Mouse (Mus musculus): ENCODE results near the gene Prr23a1. TPM values are rescaled to one million over a fixed set of nuclear protein-coding genes. Genes with fewer than 3 reads are reported as not detected.
"Not testable (repeated sequence)": the region's sequence is repeated elsewhere in the genome, so short reads cannot be mapped to it uniquely, and the experiment has no call there.

Prr23a1 gene
- not detected for polyA plus RNA-seq (2012; fragmentation: generic; extraction: Trizol)
- long read RNA-seq, experiment 1 = 0 reads
- long read RNA-seq, experiment 2 = 0 reads

GRCm38 (mm10) chr9:98842117-98842516, at the start of gene Prr23a1:
Gene Prr23a1 (plus strand): TSS chr9:98842503.
- H3K36me3 ChIP-seq (ENCODE audit: control insufficient read depth, insufficient read depth) = no peaks in the 10 kb centered on the region
- H3K4me3 ChIP-seq (ENCODE audit: insufficient read depth, poor library complexity, severe bottlenecking) = no peak within 1 kb of the TSS
- H3K79me3 ChIP-seq (ENCODE audit: low read depth) = no peaks in the 10 kb centered on the region
- TF ChIP-seq MYOG (IDR thresholded peaks at IDR 0.05; ENCODE audit: control insufficient read depth, extremely low read depth, insufficient read length) = no peak
- TF ChIP-seq CTCF (IDR thresholded peaks at IDR 0.05; ENCODE audit: control insufficient read depth, insufficient read depth, insufficient read length) = no peak
- TF ChIP-seq USF1 (IDR thresholded peaks at IDR 0.05; ENCODE audit: low read depth) = no peak
- TF ChIP-seq FOSL1 (IDR thresholded peaks at IDR 0.05; ENCODE audit: insufficient read depth, low read length, poor library complexity, severe bottlenecking) = no peak
- no peak for TF ChIP-seq MYOD1 (IDR thresholded peaks at IDR 0.05; ENCODE audit: control insufficient read depth, insufficient read length, low read depth)
- no peak for TF ChIP-seq MAX (IDR thresholded peaks at IDR 0.05)
- TF ChIP-seq CEBPB (IDR thresholded peaks at IDR 0.05; ENCODE audit: low read depth) = no peak
- no peaks in the 10 kb centered on the region for H3K27me3 ChIP-seq (ENCODE audit: control insufficient read depth, insufficient read depth, insufficient read length)
- no peak within 1 kb of the TSS for H3ac ChIP-seq (ENCODE audit: control insufficient read depth, insufficient read length, low read depth)
- no peaks in the 10 kb centered on the region for H3K79me2 ChIP-seq (ENCODE audit: control insufficient read depth, insufficient read depth)

- H3K79me3 ChIP-seq (ENCODE audit: low read depth) = no peaks in the 10 kb centered on the region
- H3K36me3 ChIP-seq (ENCODE audit: control insufficient read depth, insufficient read depth) = no peaks in the 10 kb centered on the region
- no peak overlapping the region for H3K4me3 ChIP-seq (ENCODE audit: insufficient read depth, poor library complexity, severe bottlenecking)
- H3ac ChIP-seq (ENCODE audit: control insufficient read depth, insufficient read length, low read depth) = no peak overlapping the region
- H3K27me3 ChIP-seq (ENCODE audit: control insufficient read depth, insufficient read depth, insufficient read length) = no peaks in the 10 kb centered on the region
- no peaks in the 10 kb centered on the region for H3K79me2 ChIP-seq (ENCODE audit: control insufficient read depth, insufficient read depth)
- TF ChIP-seq MYOG (IDR thresholded peaks at IDR 0.05; ENCODE audit: control insufficient read depth, extremely low read depth, insufficient read length) = no peak
- no peak for TF ChIP-seq MYOD1 (IDR thresholded peaks at IDR 0.05; ENCODE audit: control insufficient read depth, insufficient read length, low read depth)
- no peak for TF ChIP-seq USF1 (IDR thresholded peaks at IDR 0.05; ENCODE audit: low read depth)
- TF ChIP-seq MAX (IDR thresholded peaks at IDR 0.05) = no peak
- no peak for TF ChIP-seq CTCF (IDR thresholded peaks at IDR 0.05; ENCODE audit: control insufficient read depth, insufficient read depth, insufficient read length)
- no peak for TF ChIP-seq CEBPB (IDR thresholded peaks at IDR 0.05; ENCODE audit: low read depth)
- no peak for TF ChIP-seq FOSL1 (IDR thresholded peaks at IDR 0.05; ENCODE audit: insufficient read depth, low read length, poor library complexity, severe bottlenecking)
Observed at GRCm38 (mm10) chr9:98799021-98799420, 43.3 kb upstream of the Prr23a1 start.

- H3ac ChIP-seq (ENCODE audit: control insufficient read depth, insufficient read length, low read depth) = no peak overlapping the region
- H3K4me3 ChIP-seq (ENCODE audit: insufficient read depth, poor library complexity, severe bottlenecking) = no peak overlapping the region
- no peaks in the 10 kb centered on the region for H3K27me3 ChIP-seq (ENCODE audit: control insufficient read depth, insufficient read depth, insufficient read length)
- no peaks in the 10 kb centered on the region for H3K79me3 ChIP-seq (ENCODE audit: low read depth)
- H3K36me3 ChIP-seq (ENCODE audit: control insufficient read depth, insufficient read depth) = no peaks in the 10 kb centered on the region
- TF ChIP-seq CTCF (IDR thresholded peaks at IDR 0.05; ENCODE audit: control insufficient read depth, insufficient read depth, insufficient read length) (no peak), FOSL1 (IDR thresholded peaks at IDR 0.05; ENCODE audit: insufficient read depth, low read length, poor library complexity, severe bottlenecking) (no peak), MYOG (IDR thresholded peaks at IDR 0.05; ENCODE audit: control insufficient read depth, extremely low read depth, insufficient read length) (no peak)
- no peaks in the 10 kb centered on the region for H3K79me2 ChIP-seq (ENCODE audit: control insufficient read depth, insufficient read depth)
Observed at GRCm38 (mm10) chr9:98803971-98804370, 38.3 kb upstream of the Prr23a1 start.

GRCm38 (mm10) chr9:98805511-98805910, 36.8 kb upstream of the Prr23a1 start:
- Histone ChIP-seq H3ac (ENCODE audit: control insufficient read depth, insufficient read length, low read depth) (no peak overlapping the region), H3K79me3 (ENCODE audit: low read depth) (no peaks in the 10 kb centered on the region), H3K4me3 (ENCODE audit: insufficient read depth, poor library complexity, severe bottlenecking) (no peak overlapping the region), H3K36me3 (ENCODE audit: control insufficient read depth, insufficient read depth) (no peaks in the 10 kb centered on the region), H3K79me2 (ENCODE audit: control insufficient read depth, insufficient read depth) (no peaks in the 10 kb centered on the region), H3K27me3 (ENCODE audit: control insufficient read depth, insufficient read depth, insufficient read length) (no peaks in the 10 kb centered on the region)
- TF ChIP-seq FOSL1 (IDR thresholded peaks at IDR 0.05; ENCODE audit: insufficient read depth, low read length, poor library complexity, severe bottlenecking) (no peak), USF1 (IDR thresholded peaks at IDR 0.05; ENCODE audit: low read depth) (no peak), MYOD1 (IDR thresholded peaks at IDR 0.05; ENCODE audit: control insufficient read depth, insufficient read length, low read depth) (no peak), CTCF (IDR thresholded peaks at IDR 0.05; ENCODE audit: control insufficient read depth, insufficient read depth, insufficient read length) (no peak), MYOG (IDR thresholded peaks at IDR 0.05; ENCODE audit: control insufficient read depth, extremely low read depth, insufficient read length) (no peak), MAX (IDR thresholded peaks at IDR 0.05) (no peak), CEBPB (IDR thresholded peaks at IDR 0.05; ENCODE audit: low read depth) (no peak)

- H3K79me2 ChIP-seq (ENCODE audit: control insufficient read depth, insufficient read depth) = no peaks in the 10 kb centered on the region
- TF ChIP-seq USF1 (IDR thresholded peaks at IDR 0.05; ENCODE audit: low read depth) (no peak), FOSL1 (IDR thresholded peaks at IDR 0.05; ENCODE audit: insufficient read depth, low read length, poor library complexity, severe bottlenecking) (no peak), MYOD1 (IDR thresholded peaks at IDR 0.05; ENCODE audit: control insufficient read depth, insufficient read length, low read depth) (no peak), CEBPB (IDR thresholded peaks at IDR 0.05; ENCODE audit: low read depth) (no peak)
Observed at GRCm38 (mm10) chr9:98805934-98806333, 36.4 kb upstream of the Prr23a1 start.

GRCm38 (mm10) chr9:98807631-98808030, 34.7 kb upstream of the Prr23a1 start:
- Histone ChIP-seq H3K79me3 (ENCODE audit: low read depth) (no peaks in the 10 kb centered on the region), H3K4me3 (ENCODE audit: insufficient read depth, poor library complexity, severe bottlenecking) (no peak overlapping the region), H3K27me3 (ENCODE audit: control insufficient read depth, insufficient read depth, insufficient read length) (no peaks in the 10 kb centered on the region), H3ac (ENCODE audit: control insufficient read depth, insufficient read length, low read depth) (no peak overlapping the region), H3K79me2 (ENCODE audit: control insufficient read depth, insufficient read depth) (no peaks in the 10 kb centered on the region), H3K36me3 (ENCODE audit: control insufficient read depth, insufficient read depth) (no peaks in the 10 kb centered on the region)
- TF ChIP-seq USF1 (IDR thresholded peaks at IDR 0.05; ENCODE audit: low read depth) (no peak), FOSL1 (IDR thresholded peaks at IDR 0.05; ENCODE audit: insufficient read depth, low read length, poor library complexity, severe bottlenecking) (no peak), MAX (IDR thresholded peaks at IDR 0.05) (no peak)

More at GRCm38 (mm10) chr9:98805934-98806333, 36.4 kb upstream of the Prr23a1 start:
- no peak overlapping the region for H3K4me3 ChIP-seq (ENCODE audit: insufficient read depth, poor library complexity, severe bottlenecking)
- H3K27me3 ChIP-seq (ENCODE audit: control insufficient read depth, insufficient read depth, insufficient read length) = no peaks in the 10 kb centered on the region
- no peaks in the 10 kb centered on the region for H3K79me3 ChIP-seq (ENCODE audit: low read depth)
- H3K36me3 ChIP-seq (ENCODE audit: control insufficient read depth, insufficient read depth) = no peaks in the 10 kb centered on the region
- H3ac ChIP-seq (ENCODE audit: control insufficient read depth, insufficient read length, low read depth) = no peak overlapping the region

- H3K79me2 ChIP-seq (ENCODE audit: control insufficient read depth, insufficient read depth); H3K4me3 ChIP-seq (ENCODE audit: insufficient read depth, poor library complexity, severe bottlenecking); H3K27me3 ChIP-seq (ENCODE audit: control insufficient read depth, insufficient read depth, insufficient read length); H3K36me3 ChIP-seq (ENCODE audit: control insufficient read depth, insufficient read depth); H3ac ChIP-seq (ENCODE audit: control insufficient read depth, insufficient read length, low read depth); H3K79me3 ChIP-seq (ENCODE audit: low read depth): not testable (repeated sequence)
Observed at GRCm38 (mm10) chr9:98809526-98809925, 32.8 kb upstream of the Prr23a1 start.

All from C2C12 (cell line).